Mouse (Mus musculus) liver, postnatal 0 days (tissue): ENCODE data around the gene Rbp1. TPM values are rescaled to one million over a fixed set of nuclear protein-coding genes. Genes with fewer than 3 reads are reported as not detected.

ENCODE experiments used
- ATAC-seq: fragments of 200-750 bp; cut with Nextera tagmentation; 2 replicates; pipeline ENCODE4 v1.8.0; 2017; ENCODE audit warnings: mild to moderate bottlenecking, moderate library complexity
- DNase-seq: peaks from one replicate; pipeline ENCODE4 v3.0.0-alpha.2; 2016
- H3K27ac ChIP-seq: fragments of 300-500 bp; sonication (generic); 2 replicates; pipeline ENCODE4 v1.5.1; 2014; ENCODE audit warnings: antibody characterized with exemption, moderate library complexity, mild to moderate bottlenecking, low read depth
- H3K27me3 ChIP-seq: fragments of 300-500 bp; sonication (generic); 2 replicates; pipeline ENCODE4 v1.6.1; 2014; ENCODE audit warnings: low read length, control low read depth, mixed read lengths; ENCODE audit not compliant: insufficient read depth
- H3K36me3 ChIP-seq: fragments of 300-500 bp; sonication (generic); replicated peaks from 2 replicates; pipeline ENCODE4 v1.6.1; 2014; ENCODE audit warnings: mild to moderate bottlenecking, control low read depth, low read length, moderate library complexity, mixed read lengths; ENCODE audit not compliant: insufficient read depth
- H3K4me1 ChIP-seq: fragments of 300-500 bp; sonication (generic); 2 replicates; pipeline ENCODE4 v1.6.1; 2014; ENCODE audit warnings: antibody characterized with exemption, mild to moderate bottlenecking, control low read depth; ENCODE audit not compliant: insufficient read depth
- H3K4me2 ChIP-seq: fragments of 300-500 bp; sonication (generic); 2 replicates; pipeline ENCODE4 v1.6.1; 2014; ENCODE audit warnings: low read depth, mild to moderate bottlenecking, low read length, moderate library complexity, mixed read lengths
- H3K4me3 ChIP-seq: fragments of 300-500 bp; sonication (generic); 2 replicates; pipeline ENCODE4 v1.5.1; 2014; ENCODE audit warnings: low read depth, low read length
- H3K9ac ChIP-seq: fragments of 300-500 bp; sonication (generic); replicated peaks from 2 replicates; pipeline ENCODE4 v1.6.1; 2014; ENCODE audit warnings: mild to moderate bottlenecking, moderate library complexity
- H3K9me3 ChIP-seq: fragments of 300-500 bp; sonication (generic); 2 replicates; pipeline ENCODE4 v1.6.1; 2016; ENCODE audit warnings: mild to moderate bottlenecking, control low read depth, low read length, mixed read lengths
- CTCF ChIP-seq: sonication (generic); IDR thresholded peaks from 2 replicates; pipeline ENCODE4 v1.5.1; 2016; ENCODE audit warnings: antibody characterized with exemption, low read depth
- EP300 ChIP-seq: IDR thresholded peaks from 2 replicates; pipeline ENCODE4 v1.6.1; 2016; ENCODE audit warnings: antibody characterized with exemption, low read depth, mild to moderate bottlenecking
- WGBS: fragments of 180-500 bp; shearing (Covaris S2); extraction: QIAGEN DNeasy Blood & Tissue Kit; methylation state at CpG from one replicate; pipeline ENCODE4 v1.1.7; 2014; ENCODE audit not compliant: insufficient replicate concordance; 5-methylcytosine and 5-hydroxymethylcytosine counted together
- polyA plus RNA-seq: library from polyadenylated mRNA; unstranded; fragments of >200 nt; fragmentation: Nextera tagmentation; extraction: Ambion mirVana; gene quantifications from 2 replicates; pipeline ENCODE4 v1.2.1, GENCODE M21; 2015

Rbp1 gene
- polyA plus RNA-seq, 1 experiment from 2014 or later: 54.3 TPM

DNA sequence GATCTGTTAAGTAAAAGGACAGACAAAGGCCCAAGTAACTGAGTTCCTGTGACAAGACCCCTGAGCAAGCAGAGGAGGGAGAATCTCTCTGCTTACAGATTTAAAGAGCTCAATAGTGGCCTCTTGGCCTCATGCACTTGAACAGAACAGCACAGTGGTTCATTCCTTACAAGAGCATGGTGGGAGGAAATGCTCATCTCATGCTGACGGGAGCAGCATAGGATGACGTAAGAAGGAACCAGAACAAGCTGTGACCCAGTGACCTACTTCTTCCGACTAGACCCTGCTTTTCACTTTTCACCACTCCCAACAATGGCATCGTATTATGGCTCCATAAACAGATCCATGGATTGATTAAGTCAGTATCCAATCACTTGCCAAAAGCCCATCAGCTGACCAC lies 59.5 kb downstream of the Rbp1 start:
- 55% methylated on average over 4 of the region's 4 CpGs for WGBS
- Histone ChIP-seq H3K9me3 (no peaks in the 10 kb centered on the region), H3K9ac (no peak overlapping the region), H3K4me3 (no peak overlapping the region), H3K4me2 (no peak overlapping the region), H3K4me1 (no peaks in the 10 kb centered on the region), H3K27me3 (no peaks in the 10 kb centered on the region), H3K27ac (no peak overlapping the region), H3K36me3 (no peaks in the 10 kb centered on the region)
- TF ChIP-seq CTCF: no peak
- no peak for TF ChIP-seq EP300
- ATAC-seq: no peak
- DNase-seq: no peak

DNA sequence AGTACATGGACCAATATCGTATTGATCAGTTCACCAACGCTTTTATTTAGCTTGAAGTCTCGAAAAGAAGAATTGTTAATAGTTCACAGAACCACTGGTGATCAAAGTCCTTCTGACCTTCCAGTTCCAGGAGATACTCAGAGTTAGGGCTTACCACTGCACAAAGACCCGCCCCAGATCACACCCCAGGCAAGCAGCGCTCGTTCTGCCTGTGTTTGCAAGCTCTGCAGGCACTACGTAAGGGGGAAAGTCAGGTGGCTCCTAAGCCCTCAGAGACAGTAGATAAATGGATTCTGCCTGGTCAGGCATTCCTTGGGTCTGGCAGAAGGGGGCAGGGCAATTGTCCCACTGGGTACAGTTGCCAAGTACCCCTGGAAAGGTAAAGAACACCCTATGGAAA lies 62.3 kb downstream of the Rbp1 start:
- Histone ChIP-seq H3K27ac (no peak overlapping the region), H3K36me3 (no peaks in the 10 kb centered on the region), H3K27me3 (no peaks in the 10 kb centered on the region), H3K9me3 (no peaks in the 10 kb centered on the region), H3K4me3 (no peak overlapping the region), H3K4me1 (peaks cover 11% of the 10 kb centered on the region), H3K4me2 (no peak overlapping the region), H3K9ac (no peak overlapping the region)
- TF ChIP-seq EP300 (no peak), CTCF (no peak)
- WGBS: 53% methylated on average over 7 of the region's 7 CpGs
- DNase-seq (no peak), ATAC-seq (no peak)

DNA sequence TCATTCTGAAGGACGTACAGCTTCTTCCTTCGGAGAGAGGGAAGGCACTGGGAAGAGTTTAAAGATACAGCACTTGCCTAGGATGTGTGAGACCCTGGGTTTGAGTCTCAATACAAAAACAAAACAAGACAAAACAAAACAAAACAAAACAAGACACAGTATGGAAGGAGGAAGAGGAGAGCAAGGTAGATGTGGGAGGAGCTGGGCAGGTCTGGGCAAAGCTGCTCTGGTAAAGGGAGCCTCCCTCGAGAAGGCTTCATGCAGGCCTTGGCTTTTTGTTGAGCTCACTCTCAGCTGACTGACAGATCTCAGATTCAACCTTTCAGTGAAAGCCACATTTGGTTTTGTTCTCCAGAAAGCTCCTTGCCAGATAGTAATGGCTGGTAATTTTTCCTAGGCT lies 63.1 kb downstream of the Rbp1 start, which contains the start of gene Rbp2:
Gene Rbp2, plus strand, starts transcription at position 301 of the 400 bp plus-strand sequence.
- H3K4me2 ChIP-seq: no peak within 1 kb of the TSS
- no peaks in the 10 kb centered on the region for H3K9me3 ChIP-seq
- no peak for TF ChIP-seq CTCF
- no peak for TF ChIP-seq EP300
- no peak within 1 kb of the TSS for H3K27ac ChIP-seq
- ATAC-seq: no peak
- no peaks in the 10 kb centered on the region for H3K27me3 ChIP-seq
- no peaks in the 10 kb centered on the region for H3K36me3 ChIP-seq
- 77% methylated on average over 3 of the region's 3 CpGs for WGBS
- H3K4me1 ChIP-seq: peaks cover 11% of the 10 kb centered on the region
- no peak within 1 kb of the TSS for H3K4me3 ChIP-seq
- no peak for DNase-seq
- H3K9ac ChIP-seq: no peak within 1 kb of the TSS

GRCm38 (mm10) chr9:98487273-98487672 lies 64.5 kb downstream of the Rbp1 start:
- TF ChIP-seq CTCF: no peak
- TF ChIP-seq EP300: no peak

GRCm38 (mm10) chr9:98489532-98489931 lies 66.8 kb downstream of the Rbp1 start:
- H3K36me3 ChIP-seq: no peaks in the 10 kb centered on the region
- DNase-seq (peak; percentile 52), ATAC-seq (peak; percentile 58)
- TF ChIP-seq EP300: peak; percentile 76
- no peak for TF ChIP-seq CTCF
- H3K4me2 ChIP-seq: no peak overlapping the region; the same call in 1 of the 2 replicates
- H3K27ac ChIP-seq: peak overlapping the region; percentile 69
- peaks cover 40% of the 10 kb centered on the region for H3K4me1 ChIP-seq
- no peak overlapping the region for H3K4me3 ChIP-seq
- no peaks in the 10 kb centered on the region for H3K9me3 ChIP-seq
- H3K9ac ChIP-seq: peak overlapping the region; percentile 34; the same call in 1 of the 2 replicates
- 19% methylated on average over 4 of the region's 4 CpGs for WGBS
- no peaks in the 10 kb centered on the region for H3K27me3 ChIP-seq

More at GRCm38 (mm10) chr9:98487273-98487672, 64.5 kb downstream of the Rbp1 start:
- Histone ChIP-seq H3K4me3 (no peak overlapping the region), H3K4me2 (no peak overlapping the region), H3K36me3 (no peaks in the 10 kb centered on the region), H3K27me3 (no peaks in the 10 kb centered on the region), H3K9ac (no peak overlapping the region), H3K9me3 (no peaks in the 10 kb centered on the region), H3K4me1 (peaks cover 23% of the 10 kb centered on the region), H3K27ac (no peak overlapping the region)
- WGBS: 72% methylated on average over 6 of the region's 6 CpGs
- no peak for ATAC-seq
- DNase-seq: no peak

DNA sequence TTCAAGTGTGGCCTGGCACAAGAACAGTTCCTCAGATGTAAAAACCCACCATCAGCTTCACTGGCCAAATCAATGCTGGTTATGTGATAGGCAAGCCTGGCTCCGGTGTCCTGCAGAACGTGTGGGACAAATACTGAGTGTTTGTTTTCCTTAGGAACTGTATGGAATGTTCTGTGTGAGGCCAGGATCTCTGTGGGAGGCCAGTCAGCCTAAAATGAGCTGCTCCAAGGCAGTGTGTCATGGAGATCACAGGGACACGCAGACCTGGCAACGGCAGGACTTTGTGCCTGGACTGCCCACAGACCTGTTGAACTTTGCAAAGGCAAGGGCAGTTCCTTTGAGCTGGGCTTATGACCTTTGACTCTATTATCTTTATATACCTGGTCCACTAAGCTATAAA lies 67.4 kb downstream of the Rbp1 start:
- H3K27me3 ChIP-seq: no peaks in the 10 kb centered on the region
- H3K27ac ChIP-seq: peak overlapping the region; percentile 69
- TF ChIP-seq CTCF: no peak
- TF ChIP-seq EP300: 0 out of 2 replicates have a peak, but pooled peaks have one; percentile 31
- peak overlapping the region; percentile 55; the same call in 1 of the 2 replicates for H3K4me2 ChIP-seq
- no peaks in the 10 kb centered on the region for H3K36me3 ChIP-seq
- DNase-seq (peak; percentile 45), ATAC-seq (peak; percentile 90)
- 26% methylated on average over 4 of the region's 4 CpGs for WGBS
- no peak overlapping the region for H3K9ac ChIP-seq
- H3K4me1 ChIP-seq: peaks cover 40% of the 10 kb centered on the region
- no peaks in the 10 kb centered on the region for H3K9me3 ChIP-seq
- H3K4me3 ChIP-seq: no peak overlapping the region

DNA sequence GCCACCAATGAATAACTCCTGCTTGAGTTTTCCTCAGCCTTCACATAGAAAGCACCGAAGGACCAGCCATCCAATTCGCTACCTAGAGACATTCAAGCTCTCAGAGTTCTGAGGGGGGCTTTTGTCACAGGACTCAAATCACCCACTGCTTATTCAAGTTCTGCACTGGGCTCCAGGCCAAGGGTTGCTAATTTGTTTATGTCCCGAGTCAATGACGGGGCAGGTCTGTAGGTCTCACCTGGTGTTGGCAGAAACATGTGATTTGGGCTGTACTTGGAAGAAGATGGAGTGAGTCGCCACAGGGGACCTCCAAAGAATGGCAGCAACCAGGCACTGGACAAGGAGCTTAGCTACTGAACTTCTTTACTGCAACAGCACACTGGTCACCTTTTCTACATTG lies 68.3 kb downstream of the Rbp1 start:
- Histone ChIP-seq H3K4me1 (peaks cover 40% of the 10 kb centered on the region), H3K27ac (peak overlapping the region; percentile 69), H3K27me3 (no peaks in the 10 kb centered on the region), H3K9ac (no peak overlapping the region), H3K4me2 (peak overlapping the region; percentile 55), H3K9me3 (no peaks in the 10 kb centered on the region), H3K4me3 (no peak overlapping the region), H3K36me3 (no peaks in the 10 kb centered on the region)
- TF ChIP-seq EP300 (no peak), CTCF (no peak)
- 72% methylated on average over 5 of the region's 5 CpGs for WGBS
- ATAC-seq (no peak), DNase-seq (peak; percentile 41)
